Mouse (Mus musculus) neural tube, postnatal 0 days (tissue): ENCODE data around the gene Mosmo. TPM values are rescaled to one million over a fixed set of nuclear protein-coding genes. Genes with fewer than 3 reads are reported as not detected.

Experiments
- polyA plus RNA-seq: library from polyadenylated mRNA; unstranded; fragments of >200 nt; fragmentation: Nextera tagmentation; extraction: Ambion mirVana; gene quantifications from 2 replicates; pipeline ENCODE4 v1.2.1, GENCODE M21; 2015

The Mosmo gene
- 13.4 and 14.5 TPM in 2 replicates for polyA plus RNA-seq

GRCm38 (mm10) chr7:120677001-120677643 is at the start of gene Mosmo:
TSS of gene Mosmo (plus strand) at chr7:120677618.

GRCm38 (mm10) chr7:120634711-120635361 is 42.6 kb upstream of the Mosmo start, which contains the start of gene Uqcrc2:
TSS of gene Uqcrc2 (plus strand) at chr7:120635176.

GRCm38 (mm10) chr7:120670153-120670875 is 7.1 kb upstream of the Mosmo start, which contains the start of gene Pdzd9:
TSS of gene Pdzd9 (minus strand) at chr7:120670343.

GRCm38 (mm10) chr7:120739018-120739417 is 61.6 kb downstream of the Mosmo start, which contains the start of gene Vwa3a:
TSS of gene Vwa3a (plus strand) at chr7:120739318.

Other genes with a start within 250 kb of the Mosmo start
- gene Uqcrc2, start 42.4 kb upstream of the Mosmo start, polyA plus RNA-seq = 256 and 268 TPM in 2 replicates
- gene Pdzd9, start 7.3 kb upstream of the Mosmo start, polyA plus RNA-seq = 0.44 and 0.55 TPM in 2 replicates
- 0.98 and 1.6 TPM in 2 replicates for gene Vwa3a, start 61.7 kb downstream of the Mosmo start, polyA plus RNA-seq
- 0.18 and 0.31 TPM in 2 replicates for gene Gm5737, start 134.7 kb downstream of the Mosmo start, polyA plus RNA-seq
- 25.6 and 26.8 TPM in 2 replicates for gene Eef2k, start 165.2 kb downstream of the Mosmo start, polyA plus RNA-seq
- 17.5 and 19.6 TPM in 2 replicates for gene Polr3e, start 240.1 kb downstream of the Mosmo start, polyA plus RNA-seq